Mouse (Mus musculus) forebrain, postnatal 0 days (tissue): ENCODE results near the gene Invs. TPM values are rescaled to one million over a fixed set of nuclear protein-coding genes. Genes with fewer than 3 reads are reported as not detected.

ENCODE experiments used
- ATAC-seq: fragments of 200-750 bp; cut with Nextera tagmentation; 2 replicates; pipeline ENCODE4 v1.8.0; 2017; ENCODE audit warnings: mild to moderate bottlenecking, moderate library complexity
- DNase-seq: peaks from one replicate; pipeline ENCODE4 v3.0.0-alpha.2; 2015
- H3K27ac ChIP-seq: fragments of 300-500 bp; sonication (generic); 2 replicates; pipeline ENCODE4 v1.5.1; 2014; ENCODE audit warnings: low read depth, mild to moderate bottlenecking, antibody characterized with exemption, low read length, moderate library complexity, mixed read lengths
- H3K27me3 ChIP-seq: fragments of 300-500 bp; sonication (generic); 2 replicates; pipeline ENCODE4 v1.6.1; 2014; ENCODE audit warnings: mild to moderate bottlenecking, low read length, mixed read lengths; ENCODE audit not compliant: insufficient read depth
- H3K36me3 ChIP-seq: fragments of 300-500 bp; sonication (generic); 2 replicates; pipeline ENCODE4 v1.6.1; 2014; ENCODE audit warnings: mild to moderate bottlenecking, moderate library complexity; ENCODE audit not compliant: insufficient read depth
- H3K4me1 ChIP-seq: fragments of 300-500 bp; sonication (generic); 2 replicates; pipeline ENCODE4 v1.6.1; 2014; ENCODE audit warnings: antibody characterized with exemption; ENCODE audit not compliant: insufficient read depth
- H3K4me2 ChIP-seq: fragments of 300-500 bp; sonication (generic); 2 replicates; pipeline ENCODE4 v1.6.1; 2014; ENCODE audit warnings: low read depth, mild to moderate bottlenecking, moderate library complexity
- H3K4me3 ChIP-seq: fragments of 300-500 bp; sonication (generic); 2 replicates; pipeline ENCODE4 v1.5.1; 2014; ENCODE audit warnings: low read depth, low read length, mixed read lengths
- H3K9ac ChIP-seq: fragments of 300-500 bp; sonication (generic); 2 replicates; pipeline ENCODE4 v1.6.1; 2014; ENCODE audit warnings: mild to moderate bottlenecking
- H3K9me3 ChIP-seq: fragments of 300-500 bp; sonication (generic); 2 replicates; pipeline ENCODE4 v1.6.1; 2016; ENCODE audit warnings: low read length
- CTCF ChIP-seq: sonication (generic); IDR thresholded peaks from 2 replicates; pipeline ENCODE4 v1.5.1; 2016; ENCODE audit warnings: antibody characterized with exemption, control low read depth, low read depth
- WGBS: fragments of 180-500 bp; shearing (Covaris S2); extraction: QIAGEN DNeasy Blood & Tissue Kit; methylation state at CpG from one replicate; pipeline ENCODE4 v1.1.7; 2014; 5-methylcytosine and 5-hydroxymethylcytosine counted together
- polyA plus RNA-seq: library from polyadenylated mRNA; unstranded; fragments of >200 nt; fragmentation: Nextera tagmentation; extraction: Ambion mirVana; gene quantifications from 2 replicates; pipeline ENCODE4 v1.2.1, GENCODE M21; 2015
- total RNA-seq: library from RNA; depleted of rRNA; stranded (reverse); fragments of >200 nt; gene quantifications from 2 replicates; pipeline ENCODE4 v1.2.3, GENCODE M21; 2014

Invs gene
- total and polyA plus RNA-seq, 2 experiments from 2014 or later = 2.7 to 8.7 TPM

DNA sequence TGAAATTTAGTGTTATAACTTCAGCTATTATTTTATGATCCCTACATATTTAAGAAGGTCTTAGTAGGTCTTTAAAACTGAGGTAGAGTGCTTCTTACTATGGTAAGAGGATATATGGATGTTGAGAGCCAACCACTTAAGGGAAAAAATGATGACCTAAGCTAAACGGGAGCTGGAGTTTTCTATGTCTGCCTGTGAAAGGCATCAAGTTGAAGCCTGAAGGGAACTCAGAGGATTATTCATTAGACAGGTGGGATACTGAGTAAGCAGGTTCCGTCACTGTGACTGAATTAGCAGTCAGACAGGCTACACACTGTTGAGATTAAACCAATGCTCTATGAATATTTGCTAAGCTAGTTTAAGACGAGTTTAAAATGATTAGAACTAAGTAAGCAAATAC is 2.5 kb upstream of the Invs start:
- no peak overlapping the region for H3K9ac ChIP-seq
- H3K9me3 ChIP-seq = no peaks in the 10 kb centered on the region
- ATAC-seq (no peak), DNase-seq (no peak)
- TF ChIP-seq CTCF = no peak
- 84% methylated on average over 3 of the region's 3 CpGs for WGBS
- H3K4me1 ChIP-seq = peaks cover 4% of the 10 kb centered on the region; the same call in 1 of the 2 replicates
- H3K27ac ChIP-seq = no peak overlapping the region
- H3K36me3 ChIP-seq = no peaks in the 10 kb centered on the region
- H3K4me3 ChIP-seq = no peak overlapping the region
- H3K27me3 ChIP-seq = no peaks in the 10 kb centered on the region
- no peak overlapping the region for H3K4me2 ChIP-seq

DNA sequence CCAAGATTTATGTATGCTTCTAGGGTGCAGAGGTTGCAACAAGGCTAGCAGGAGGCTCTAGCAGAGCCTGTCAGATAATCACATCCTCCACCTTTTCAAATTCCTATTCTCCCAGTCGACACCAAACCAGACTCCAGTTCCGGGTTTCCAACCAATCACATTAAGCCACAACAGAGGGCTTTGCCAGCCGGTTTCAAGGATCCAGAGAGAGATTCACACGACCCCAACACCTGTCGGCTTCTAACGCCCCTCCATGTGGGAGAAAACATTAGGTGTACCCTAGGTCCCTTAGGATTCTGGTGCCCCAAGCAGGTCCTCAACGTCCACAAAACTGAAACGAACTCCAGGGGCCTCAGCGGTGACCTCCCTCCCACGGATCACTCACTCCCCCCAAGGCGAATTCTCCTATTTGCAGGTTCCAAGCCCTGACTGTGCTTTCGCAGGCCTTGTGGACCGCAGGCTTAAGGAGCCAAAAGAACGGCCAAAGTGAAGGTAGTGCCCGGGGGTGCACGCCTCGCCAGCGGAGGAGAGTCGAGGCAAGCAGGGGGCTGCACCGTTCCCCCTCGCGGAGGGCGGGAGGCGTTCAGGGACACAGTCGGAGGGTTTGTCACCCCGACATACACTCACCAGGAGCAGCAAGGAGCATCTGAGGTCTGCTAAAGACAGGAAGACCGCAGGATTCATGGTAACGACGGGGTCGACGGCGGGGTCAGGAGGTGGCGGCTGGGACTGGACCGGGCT is 633 bp upstream of the Invs start:
- no peaks in the 10 kb centered on the region for H3K36me3 ChIP-seq
- DNase-seq (peak; percentile 38), ATAC-seq (peak; percentile 34)
- peak overlapping the region; percentile 69 for H3K4me3 ChIP-seq
- H3K4me1 ChIP-seq = peaks cover 4% of the 10 kb centered on the region; the same call in 1 of the 2 replicates
- no peaks in the 10 kb centered on the region for H3K27me3 ChIP-seq
- no peak for TF ChIP-seq CTCF
- peak overlapping the region; percentile 62 for H3K27ac ChIP-seq
- under 1% methylated on average over 34 of the region's 34 CpGs for WGBS
- peak overlapping the region; percentile 82 for H3K9ac ChIP-seq
- peak overlapping the region; percentile 79 for H3K4me2 ChIP-seq
- no peaks in the 10 kb centered on the region for H3K9me3 ChIP-seq

DNA sequence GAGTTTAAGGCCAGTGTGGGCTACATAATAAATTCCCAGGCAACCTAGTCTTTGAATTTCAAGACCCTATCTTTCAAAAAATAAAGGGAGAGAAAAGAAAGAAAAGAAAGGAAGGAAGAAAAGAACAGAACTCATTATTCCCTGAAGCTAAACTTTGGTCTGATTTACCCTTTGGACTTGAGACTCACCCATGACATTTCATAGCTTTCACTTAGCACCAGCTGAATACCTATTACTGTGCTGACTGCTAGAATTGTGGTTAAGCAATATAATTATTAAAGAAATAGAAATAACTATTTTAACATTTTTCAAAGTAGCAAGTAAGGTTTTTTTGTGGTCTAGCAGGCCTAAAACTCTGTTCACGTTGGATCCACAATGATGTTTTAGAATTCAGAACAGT is 1.6 kb downstream of the Invs start:
- no peak for DNase-seq
- no peak overlapping the region for H3K9ac ChIP-seq
- no peak overlapping the region for H3K4me2 ChIP-seq
- H3K27me3 ChIP-seq = no peaks in the 10 kb centered on the region
- no peaks in the 10 kb centered on the region for H3K36me3 ChIP-seq
- H3K27ac ChIP-seq = no peak overlapping the region
- no peak for ATAC-seq
- H3K4me3 ChIP-seq = no peak overlapping the region
- H3K9me3 ChIP-seq = no peaks in the 10 kb centered on the region
- peaks cover 4% of the 10 kb centered on the region; the same call in 1 of the 2 replicates for H3K4me1 ChIP-seq
- TF ChIP-seq CTCF = no peak
- WGBS = 98% methylated on average over 1 of the region's 1 CpGs

DNA sequence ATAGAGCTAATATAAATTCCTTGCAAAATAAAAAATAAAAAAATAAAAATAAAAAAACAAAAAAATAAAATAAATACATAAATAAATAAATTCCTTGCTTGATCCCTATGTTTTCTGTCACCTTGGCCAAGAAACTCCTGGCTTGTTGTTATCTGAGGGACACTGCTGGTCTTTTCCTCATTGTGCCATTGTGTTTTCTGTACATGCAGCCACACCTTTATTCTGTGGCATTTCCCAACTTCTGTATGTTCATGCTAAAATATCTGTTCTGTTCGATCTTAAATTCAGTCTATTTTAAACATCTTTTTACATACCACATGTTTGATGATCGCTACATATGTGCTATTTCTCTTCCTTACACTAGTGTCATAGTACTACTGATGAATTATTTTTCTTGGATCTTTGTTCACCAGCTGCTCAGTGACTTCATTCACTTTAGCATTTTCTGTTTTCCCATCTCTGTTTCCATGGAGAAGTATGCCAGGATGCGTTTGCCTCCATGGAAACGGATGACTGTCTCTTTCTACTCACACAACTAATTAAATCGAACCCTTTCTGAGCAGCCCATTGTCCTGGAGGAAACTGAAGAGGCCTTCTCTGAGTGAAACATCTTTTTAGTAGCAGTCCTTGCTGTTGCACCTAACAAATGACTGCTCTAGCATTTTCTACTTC is 7.7 kb downstream of the Invs start:
- H3K36me3 ChIP-seq = no peaks in the 10 kb centered on the region
- no peak overlapping the region for H3K4me2 ChIP-seq
- TF ChIP-seq CTCF = no peak
- no peaks in the 10 kb centered on the region for H3K27me3 ChIP-seq
- H3K27ac ChIP-seq = peak overlapping the region; percentile 78
- no peaks in the 10 kb centered on the region for H3K9me3 ChIP-seq
- ATAC-seq (peak; percentile 96), DNase-seq (peak; percentile 76)
- 18% methylated on average over 5 of the region's 5 CpGs for WGBS
- no peak overlapping the region for H3K4me3 ChIP-seq
- H3K9ac ChIP-seq = no peak overlapping the region
- H3K4me1 ChIP-seq = no peaks in the 10 kb centered on the region

GRCm38 (mm10) chr4:48314814-48315213 is 35.3 kb downstream of the Invs start:
- H3K4me2 ChIP-seq = no peak overlapping the region
- DNase-seq (no peak), ATAC-seq (no peak)
- WGBS = 86% methylated on average over 3 of the region's 3 CpGs
- H3K27ac ChIP-seq = no peak overlapping the region
- H3K9ac ChIP-seq = no peak overlapping the region
- no peaks in the 10 kb centered on the region; the same call in 1 of the 2 replicates for H3K36me3 ChIP-seq
- H3K4me1 ChIP-seq = no peaks in the 10 kb centered on the region
- no peaks in the 10 kb centered on the region for H3K9me3 ChIP-seq
- H3K4me3 ChIP-seq = no peak overlapping the region
- no peak for TF ChIP-seq CTCF
- no peaks in the 10 kb centered on the region for H3K27me3 ChIP-seq

DNA sequence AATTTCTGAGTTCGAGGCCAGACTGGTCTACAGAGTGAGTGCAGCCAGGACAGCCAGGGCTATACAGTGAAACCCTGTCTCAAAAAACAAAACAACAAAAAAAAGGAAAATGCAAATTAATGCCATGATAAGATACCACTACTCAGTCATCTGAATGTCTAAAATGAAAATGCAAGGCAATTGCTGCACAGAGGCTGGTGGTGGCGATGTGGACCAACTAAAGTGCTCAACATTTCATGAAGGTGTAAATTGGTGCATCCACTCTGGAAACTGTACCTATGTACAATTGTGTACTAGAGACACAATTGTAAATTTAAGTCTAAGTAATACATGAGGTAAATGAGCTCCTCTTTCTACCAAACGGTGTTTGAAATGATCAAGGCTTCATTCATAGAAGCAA is 36.5 kb downstream of the Invs start:
- Histone ChIP-seq H3K9ac (no peak overlapping the region), H3K4me3 (no peak overlapping the region), H3K27ac (no peak overlapping the region), H3K4me2 (no peak overlapping the region), H3K36me3 (no peaks in the 10 kb centered on the region), H3K9me3 (no peaks in the 10 kb centered on the region), H3K4me1 (no peaks in the 10 kb centered on the region), H3K27me3 (no peaks in the 10 kb centered on the region)
- DNase-seq (no peak), ATAC-seq (no peak)
- TF ChIP-seq CTCF = peak; percentile 20
- WGBS = 94% methylated on average over 3 of the region's 3 CpGs

GRCm38 (mm10) chr4:48321276-48321675 is 41.7 kb downstream of the Invs start:
- ATAC-seq (no peak), DNase-seq (peak; percentile 16)
- no peaks in the 10 kb centered on the region for H3K27me3 ChIP-seq
- no peak overlapping the region for H3K4me2 ChIP-seq
- no peaks in the 10 kb centered on the region for H3K4me1 ChIP-seq
- WGBS = 70% methylated on average over 1 of the region's 1 CpGs
- TF ChIP-seq CTCF = no peak
- H3K27ac ChIP-seq = no peak overlapping the region
- H3K9me3 ChIP-seq = no peaks in the 10 kb centered on the region
- H3K4me3 ChIP-seq = no peak overlapping the region
- no peaks in the 10 kb centered on the region for H3K36me3 ChIP-seq
- H3K9ac ChIP-seq = no peak overlapping the region
